Mouse (Mus musculus) MEL (cell line): ENCODE data around the gene Mtmr4. TPM values are rescaled to one million over a fixed set of nuclear protein-coding genes. Genes with fewer than 3 reads are reported as not detected.

Source experiments
- DNase-seq: peaks from one replicate; pipeline ENCODE4 v3.0.0; 2011; ENCODE audit warnings: low read depth, low spot score
- H3K27ac ChIP-seq: 2 replicates; pipeline ENCODE4 v1.5.1; 2012; ENCODE audit warnings: low read depth, mild to moderate bottlenecking, control low read depth, low read length, moderate library complexity; ENCODE audit not compliant: control insufficient read depth
- H3K27me3 ChIP-seq, 2 experiments: fragments of 150-350 bp in 1 of 2; sonication (generic) in 1 of 2; 2 replicates each; pipeline ENCODE4 v1.6.1; 2012; ENCODE audit warnings: low read length in 2 of 2, mild to moderate bottlenecking in 2 of 2, improper control_type of control experiment in 1 of 2, moderate library complexity in 1 of 2; ENCODE audit not compliant: insufficient read depth in 2 of 2, control insufficient read depth in 1 of 2
- H3K36me3 ChIP-seq, 2 experiments: 2 replicates each; pipeline ENCODE4 v1.6.1; 2012 to 2014; ENCODE audit warnings: low read length in 2 of 2, improper control_type of control experiment in 1 of 2, inconsistent platforms in 1 of 2, mild to moderate bottlenecking in 1 of 2; ENCODE audit not compliant: insufficient read depth in 2 of 2, control insufficient read depth in 1 of 2
- H3K4me1 ChIP-seq, 2 experiments: fragments of 150-350 bp in 1 of 2; sonication (generic) in 1 of 2; 2 replicates each; pipeline ENCODE4 v1.6.1; 2012; ENCODE audit warnings: low read length in 2 of 2, improper control_type of control experiment in 1 of 2, mild to moderate bottlenecking in 1 of 2; ENCODE audit not compliant: insufficient read depth in 2 of 2, control insufficient read depth in 1 of 2
- H3K4me3 ChIP-seq, 2 experiments: fragments of 150-350 bp in 1 of 2; sonication (generic) in 1 of 2; 2 replicates each; pipeline ENCODE4 v1.5.1; 2012; ENCODE audit warnings: low read depth in 2 of 2, low read length in 2 of 2, mild to moderate bottlenecking in 2 of 2, moderate library complexity in 2 of 2, control low read depth in 1 of 2, improper control_type of control experiment in 1 of 2; ENCODE audit not compliant: control insufficient read depth in 1 of 2, insufficient read depth in 1 of 2
- H3K79me2 ChIP-seq: 2 replicates; pipeline ENCODE4 v1.6.1; 2012; ENCODE audit warnings: mild to moderate bottlenecking, low read length, moderate library complexity; ENCODE audit not compliant: control insufficient read depth, poor library complexity, insufficient read depth
- H3K9ac ChIP-seq: 2 replicates; pipeline ENCODE4 v1.6.1; 2012; ENCODE audit warnings: low read depth, mild to moderate bottlenecking, control low read depth, low read length, moderate library complexity; ENCODE audit not compliant: control insufficient read depth, poor library complexity, severe bottlenecking
- H3K9me3 ChIP-seq: fragments of 150-350 bp; sonication (generic); replicated peaks from 2 replicates; pipeline ENCODE4 v1.6.1; 2012; ENCODE audit warnings: mild to moderate bottlenecking, low read length, improper control_type of control experiment, moderate library complexity; ENCODE audit not compliant: insufficient read depth
- CHD2 ChIP-seq: IDR thresholded peaks from 2 replicates; pipeline ENCODE4 v1.6.1; 2011; ENCODE audit warnings: low read length, improper control_type of control experiment
- CTCF ChIP-seq, 3 experiments: IDR thresholded peaks in 2 of 3; conservative IDR thresholded peaks in 1 of 3; 2 replicates each; pipeline ENCODE4 v1.5.1; 2011 to 2012; ENCODE audit warnings: low read length in 3 of 3, low read depth in 2 of 3, mild to moderate bottlenecking in 2 of 3, improper control_type of control experiment in 1 of 3, inconsistent platforms in 1 of 3, mixed read lengths in 1 of 3, moderate library complexity in 1 of 3; ENCODE audit not compliant: control insufficient read depth in 1 of 3, insufficient read depth in 1 of 3, poor library complexity in 1 of 3, severe bottlenecking in 1 of 3
- ELF1 ChIP-seq: IDR thresholded peaks from 2 replicates; pipeline ENCODE4 v1.6.1; 2014; ENCODE audit warnings: low read depth, mild to moderate bottlenecking, inconsistent platforms, low read length, improper control_type of control experiment, moderate library complexity
- EP300 ChIP-seq, 2 experiments: IDR thresholded peaks; 2 replicates each; pipeline ENCODE4 v1.6.1; 2011; ENCODE audit warnings: improper control_type of control experiment in 2 of 2, low read length in 2 of 2, low read depth in 1 of 2, mild to moderate bottlenecking in 1 of 2
- ETS1 ChIP-seq: IDR thresholded peaks from 2 replicates; pipeline ENCODE4 v1.6.1; 2012; ENCODE audit warnings: low read depth, mild to moderate bottlenecking, inconsistent platforms, low read length, improper control_type of control experiment, moderate library complexity
- GATA1 ChIP-seq: IDR thresholded peaks from 2 replicates; pipeline ENCODE4 v1.6.1; 2011; ENCODE audit warnings: low read depth, low read length, improper control_type of control experiment
- KAT2A ChIP-seq: conservative IDR thresholded peaks from 2 replicates; pipeline ENCODE4 v1.6.1; 2012; ENCODE audit warnings: low read depth, low read length, improper control_type of control experiment, inconsistent platforms
- MAFK ChIP-seq: IDR thresholded peaks from 2 replicates; pipeline ENCODE4 v1.6.1; 2011; ENCODE audit warnings: low read depth, mild to moderate bottlenecking, low read length, improper control_type of control experiment, borderline replicate concordance
- MAX ChIP-seq: IDR thresholded peaks from 2 replicates; pipeline ENCODE4 v1.6.1; 2011; ENCODE audit warnings: low read length, improper control_type of control experiment
- MEF2A ChIP-seq: IDR thresholded peaks from 2 replicates; pipeline ENCODE4 v1.6.1; 2014; ENCODE audit warnings: low read depth, mild to moderate bottlenecking, inconsistent platforms, low read length, improper control_type of control experiment; ENCODE audit not compliant: poor library complexity, insufficient replicate concordance, severe bottlenecking; ENCODE audit errors: extremely low read depth
- MXI1 ChIP-seq: IDR thresholded peaks from 2 replicates; pipeline ENCODE4 v1.6.1; 2011; ENCODE audit warnings: mild to moderate bottlenecking, low read depth, low read length, improper control_type of control experiment
- MYB ChIP-seq: IDR thresholded peaks from 2 replicates; pipeline ENCODE4 v1.6.1; 2011; ENCODE audit warnings: mild to moderate bottlenecking, low read depth, low read length, improper control_type of control experiment
- MYC ChIP-seq: IDR thresholded peaks from 2 replicates; pipeline ENCODE4 v1.6.1; 2011; ENCODE audit warnings: low read depth, mild to moderate bottlenecking, low read length, improper control_type of control experiment, moderate library complexity
- POLR2A ChIP-seq, 2 experiments: IDR thresholded peaks; 2 replicates each; pipeline ENCODE4 v1.6.1; 2011 to 2012; ENCODE audit warnings: low read length in 2 of 2, mild to moderate bottlenecking in 2 of 2, control low read depth in 1 of 2, improper control_type of control experiment in 1 of 2, low read depth in 1 of 2, moderate library complexity in 1 of 2; ENCODE audit not compliant: control insufficient read depth in 1 of 2, insufficient read depth in 1 of 2, poor library complexity in 1 of 2
- POLR2AphosphoS5 ChIP-seq: IDR thresholded peaks from 2 replicates; pipeline ENCODE4 v1.6.1; 2012; ENCODE audit warnings: low read depth, borderline replicate concordance, mild to moderate bottlenecking, inconsistent platforms, low read length, moderate library complexity, mixed read lengths
- SMC3 ChIP-seq: IDR thresholded peaks from 2 replicates; pipeline ENCODE4 v1.6.1; 2011; ENCODE audit warnings: low read depth, low read length, improper control_type of control experiment
- TAL1 ChIP-seq: IDR thresholded peaks from 2 replicates; pipeline ENCODE4 v1.6.1; 2012; ENCODE audit warnings: mild to moderate bottlenecking, inconsistent platforms, low read length, moderate library complexity, mixed read lengths
- TCF12 ChIP-seq: IDR thresholded peaks from 2 replicates; pipeline ENCODE4 v1.6.1; 2014; ENCODE audit warnings: low read depth, mild to moderate bottlenecking, inconsistent platforms, low read length, improper control_type of control experiment, moderate library complexity
- USF2 ChIP-seq, 2 experiments: IDR thresholded peaks; 2 replicates each; pipeline ENCODE4 v1.6.1; 2011 to 2012; ENCODE audit warnings: improper control_type of control experiment in 2 of 2, low read length in 2 of 2, borderline replicate concordance in 1 of 2, inconsistent platforms in 1 of 2, low read depth in 1 of 2, mild to moderate bottlenecking in 1 of 2; ENCODE audit not compliant: insufficient read depth in 1 of 2
- ZKSCAN1 ChIP-seq: IDR thresholded peaks from 2 replicates; pipeline ENCODE4 v1.6.1; 2012; ENCODE audit warnings: low read depth, mild to moderate bottlenecking, inconsistent platforms, low read length, improper control_type of control experiment, moderate library complexity
- ZMIZ1 ChIP-seq: IDR thresholded peaks from 2 replicates; pipeline ENCODE4 v1.6.1; 2012; ENCODE audit warnings: low read depth, mild to moderate bottlenecking, inconsistent platforms, low read length, improper control_type of control experiment, moderate library complexity
- ZNF384 ChIP-seq: IDR thresholded peaks from 2 replicates; pipeline ENCODE4 v1.6.1; 2012; ENCODE audit warnings: low read depth, mild to moderate bottlenecking, inconsistent platforms, low read length, improper control_type of control experiment
- polyA plus RNA-seq, 2 experiments: library from polyadenylated mRNA; stranded (reverse) in 1 of 2; unstranded in 1 of 2; fragments of >175 nt in 1 of 2; fragments of >200 nt in 1 of 2; gene quantifications; 2 replicates each; pipeline versions ENCODE4 v1.2.1 to v1.2.4; 2012; ENCODE audit warnings: low replicate concordance in 2 of 2, low read depth in 1 of 2; ENCODE audit not compliant: insufficient read length in 2 of 2, insufficient read depth in 1 of 2, missing spikeins in 1 of 2
- total RNA-seq: library from RNA; depleted of rRNA; stranded (reverse); fragments of 300-350 nt; gene quantifications from 2 replicates; pipeline ENCODE4 v1.2.3, GENCODE M21; 2012

Gene Mtmr4
- total and polyA plus RNA-seq, 3 experiments, result 25.9 to 32.4 TPM; not detected in 1

DNA sequence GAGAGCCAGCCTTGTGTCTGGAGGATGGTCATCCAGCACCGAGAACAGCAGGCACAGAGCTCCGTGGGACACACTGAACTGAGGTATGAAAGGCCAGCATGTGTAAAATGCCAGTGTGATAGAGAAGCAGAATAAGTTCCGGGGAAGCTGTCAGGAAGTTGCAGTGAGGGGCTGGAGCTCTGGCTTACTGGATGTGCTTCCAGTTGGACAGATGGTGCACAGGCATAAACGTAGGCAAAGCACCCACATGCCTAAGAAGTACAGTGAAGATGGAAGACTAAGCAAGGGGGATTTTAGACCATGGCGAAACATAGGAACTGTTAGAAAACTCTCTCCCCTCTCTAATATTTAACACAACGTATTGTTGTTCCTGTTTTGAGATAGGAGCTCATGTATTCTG lies 30.8 kb upstream of the Mtmr4 start:
- Histone ChIP-seq H3K9me3 (no peaks in the 10 kb centered on the region), H3K27me3 (peaks cover 0 to under 1% of the 10 kb centered on the region in 2 experiments; a peak in 3 of 4 replicates), H3K27ac (no peak overlapping the region), H3K36me3 (no peaks in the 10 kb centered on the region), H3K4me3 (no peak overlapping the region), H3K4me1 (no peaks in the 10 kb centered on the region; a peak in 1 of 4 replicates), H3K79me2 (no peaks in the 10 kb centered on the region), H3K9ac (no peak overlapping the region)
- TF ChIP-seq MEF2A (no peak), POLR2AphosphoS5 (no peak), ELF1 (no peak), EP300 (IDR thresholded peaks at IDR 0.05; ENCODE audit: low read depth in 1 of 2, low read length in 2 of 2) (no peak)
- no peak for DNase-seq

DNA sequence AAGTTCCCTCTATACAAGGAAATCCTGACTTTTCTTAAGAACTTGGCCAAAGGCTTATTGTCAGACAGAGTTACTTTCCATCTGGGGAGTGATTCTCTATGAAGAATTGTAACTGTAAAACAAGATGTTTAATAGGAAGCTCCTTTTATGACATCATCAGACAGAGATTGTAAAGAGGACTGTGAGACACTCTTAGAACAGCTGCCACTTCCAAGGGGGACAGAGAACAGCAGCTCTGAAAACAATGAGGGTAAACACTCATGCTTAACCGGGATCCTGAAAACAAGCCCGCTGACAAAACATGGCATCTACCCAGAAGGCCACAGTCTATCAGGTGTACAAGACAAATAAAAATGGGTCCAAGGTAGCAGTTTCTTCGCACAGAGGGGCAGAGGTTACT lies 25.5 kb upstream of the Mtmr4 start, which contains the start of gene Gm11492:
Gm11492 (plus strand) TSS at position 153 of the 400 bp plus-strand sequence.
- Histone ChIP-seq H3K79me2 (no peaks in the 10 kb centered on the region), H3K4me3 (no peak within 1 kb of the TSS), H3K4me1 (no peaks in the 10 kb centered on the region; a peak in 1 of 4 replicates), H3K27ac (no peak within 1 kb of the TSS), H3K9me3 (no peaks in the 10 kb centered on the region), H3K27me3 (peaks cover 6 to 16% of the 10 kb centered on the region in 2 experiments), H3K36me3 (no peaks in the 10 kb centered on the region), H3K9ac (no peak within 1 kb of the TSS)
- no peak for DNase-seq
- TF ChIP-seq ETS1, result no peak
- TF ChIP-seq ZNF384, result no peak
- no peak for TF ChIP-seq MYB
- TF ChIP-seq POLR2AphosphoS5, result no peak
- no peak for TF ChIP-seq MAX
- TF ChIP-seq POLR2A (IDR thresholded peaks at IDR 0.05; ENCODE audit: control insufficient read depth in 1 of 2, insufficient read depth in 1 of 2, low read depth in 1 of 2, low read length in 2 of 2, poor library complexity in 1 of 2), result no peak
- no peak for TF ChIP-seq SMC3
- TF ChIP-seq KAT2A, result no peak
- TF ChIP-seq TAL1, result no peak
- TF ChIP-seq TCF12, result no peak
- TF ChIP-seq MYC, result no peak
- TF ChIP-seq USF2 (IDR thresholded peaks at IDR 0.05; ENCODE audit: borderline replicate concordance in 1 of 2, insufficient read depth in 1 of 2, low read depth in 1 of 2, low read length in 2 of 2), result no peak
- no peak for TF ChIP-seq MAFK
- no peak for TF ChIP-seq MXI1
- no peak for TF ChIP-seq CTCF (IDR thresholded peaks at IDR 0.05 in 2 of 3, conservative IDR thresholded peaks at IDR 0.05 in 1 of 3; ENCODE audit: control insufficient read depth in 1 of 3, insufficient read depth in 1 of 3, low read depth in 2 of 3, low read length in 3 of 3, poor library complexity in 1 of 3, severe bottlenecking in 1 of 3)
- TF ChIP-seq CHD2, result no peak
- TF ChIP-seq GATA1, result no peak
- no peak for TF ChIP-seq ZMIZ1
- no peak for TF ChIP-seq EP300 (IDR thresholded peaks at IDR 0.05; ENCODE audit: low read depth in 1 of 2, low read length in 2 of 2)
- TF ChIP-seq ZKSCAN1, result no peak
